Mouse (Mus musculus) right cerebral cortex, postnatal 36 days (tissue): ENCODE data around the gene Ermard.
"Not testable (repeated sequence)": the region's sequence is repeated elsewhere in the genome, so short reads cannot be mapped to it uniquely, and the experiment has no call there.

Experiments
- DNase-seq, 2 experiments: peaks; one replicate each; pipeline ENCODE4 v3.0.0; 2022; ENCODE audit warnings: low spot score in 2 of 2, mixed read lengths in 1 of 2

The Ermard gene

DNA sequence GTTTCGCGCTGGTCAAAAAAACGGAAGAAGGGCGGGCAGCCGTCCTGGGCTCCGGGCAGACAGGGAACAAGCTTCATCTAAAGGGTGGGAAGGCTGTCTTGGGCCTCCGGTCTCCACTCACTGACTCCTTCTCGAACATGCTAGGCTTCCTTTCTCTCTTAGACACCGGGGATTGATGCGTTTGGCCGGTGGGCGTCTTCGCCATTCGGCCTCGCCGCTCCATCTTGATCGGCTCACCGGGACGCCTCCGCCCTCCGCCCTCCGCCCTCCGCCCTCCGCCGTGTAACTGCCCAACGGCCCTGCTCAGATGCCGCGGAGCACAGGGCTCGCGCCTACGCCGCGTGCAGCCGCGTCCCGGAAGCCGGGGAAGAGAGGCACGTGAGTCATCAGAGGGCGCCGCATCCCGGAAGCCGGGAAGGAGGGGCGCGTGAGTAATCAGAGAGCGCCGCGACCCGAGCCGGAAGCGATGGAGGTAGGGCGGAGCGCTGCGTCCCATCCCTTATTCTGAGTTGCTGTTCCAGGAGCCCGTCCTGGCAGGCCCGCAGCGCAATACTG is at the start of gene Ermard, which contains the start of the genes Tcte3 and Gm3448:
Gene Ermard (plus strand): TSS at position 34 of the 555 bp plus-strand sequence.
Gene Tcte3 (minus strand): TSS at position 314 of the 555 bp plus-strand sequence.
Gene Gm3448 (minus strand): TSS at position 363 of the 555 bp plus-strand sequence.
- not testable (repeated sequence) for DNase-seq

DNA sequence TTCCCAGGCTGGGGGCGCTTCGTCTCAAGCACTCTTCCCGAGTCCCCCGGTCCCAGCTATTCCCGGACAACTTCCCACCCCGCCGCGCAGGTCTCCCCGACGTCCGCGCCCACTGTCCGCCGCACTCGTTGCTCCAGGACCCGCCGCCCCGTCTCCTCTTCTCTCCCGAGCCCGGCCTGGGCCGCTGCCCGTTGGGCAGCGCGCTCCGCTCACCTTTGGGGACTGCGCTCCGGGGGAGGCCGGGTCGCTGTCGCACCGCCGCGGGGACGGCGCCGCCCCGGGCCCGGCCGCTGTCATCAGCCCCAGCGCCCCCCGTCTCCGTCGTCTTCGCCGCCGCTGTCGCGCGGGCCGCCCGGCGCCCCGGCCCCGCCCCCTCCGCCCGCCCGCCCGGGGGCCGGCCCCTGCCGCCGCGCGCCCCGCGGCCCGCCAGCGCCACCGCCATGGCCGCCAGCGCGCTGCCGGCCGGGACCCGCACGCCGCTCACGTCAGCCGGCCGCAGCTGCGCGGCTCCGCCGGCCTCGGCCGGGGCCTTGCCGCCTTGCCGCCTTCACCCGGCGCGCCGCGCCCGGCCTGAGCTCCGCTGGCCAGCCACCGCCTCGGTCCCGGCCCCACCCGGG is 48.4 kb upstream of the Ermard start:
- not testable (repeated sequence) for DNase-seq

GRCm38 (mm10) chr17:14993139-14993832 is 47.7 kb upstream of the Ermard start:
- not testable (repeated sequence) for DNase-seq

DNA sequence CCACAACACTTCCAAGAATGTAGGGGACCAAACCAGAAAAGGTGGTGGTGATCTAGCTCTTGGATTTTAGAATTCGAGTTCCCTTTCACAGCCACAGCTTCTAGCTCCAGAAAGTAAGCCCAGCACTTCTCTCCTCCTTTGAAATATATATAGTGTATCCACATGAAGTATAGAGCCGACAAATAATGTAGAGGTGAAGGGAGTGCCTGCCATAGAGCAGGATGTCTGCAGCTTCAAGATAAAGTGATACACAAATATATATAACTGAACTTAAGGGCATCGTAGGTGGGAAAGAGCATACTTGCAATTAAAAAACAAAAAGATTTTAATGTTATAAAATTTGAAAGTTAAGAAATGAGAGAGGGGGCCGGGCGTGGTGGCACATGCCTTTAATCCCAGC is 46.9 kb upstream of the Ermard start:
- DNase-seq: not testable (repeated sequence)

DNA sequence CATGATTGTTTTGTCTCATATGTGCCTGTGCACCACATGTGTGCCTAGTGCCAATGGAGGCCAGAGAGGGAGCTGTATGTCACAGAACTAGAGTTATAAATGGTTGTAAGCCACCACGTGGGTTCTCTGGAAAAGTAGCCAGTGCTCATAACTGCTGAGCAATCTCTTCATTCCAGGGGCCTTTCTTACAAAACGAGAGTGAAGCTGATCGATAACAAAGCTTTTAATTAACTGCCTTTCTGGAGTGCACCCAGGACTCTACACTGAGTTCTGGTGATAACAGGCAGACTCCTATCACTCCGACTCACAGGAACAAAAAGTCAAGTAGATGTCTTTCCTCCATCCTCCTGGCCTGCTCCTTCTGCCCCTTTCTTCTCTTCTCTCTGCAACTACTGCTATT is 41.0 kb upstream of the Ermard start:
- DNase-seq: not testable (repeated sequence)

DNA sequence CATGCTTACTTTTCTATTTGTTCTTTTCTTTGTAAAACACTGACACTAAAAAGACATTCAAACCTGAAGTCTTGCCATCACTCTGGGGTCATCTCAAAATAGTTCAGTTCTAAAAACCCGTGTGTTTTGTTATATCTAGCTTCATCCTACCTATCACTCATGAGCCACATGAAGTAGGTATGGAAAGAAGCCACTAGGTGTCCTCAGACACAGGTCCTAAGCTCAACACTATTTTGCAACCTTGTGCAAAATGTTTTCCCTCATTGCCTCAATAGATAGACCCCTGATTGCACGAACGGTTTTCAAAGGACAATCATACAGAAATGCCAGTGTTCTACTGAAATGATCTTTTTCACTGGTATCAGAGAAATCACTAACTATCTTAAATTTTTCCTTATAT is 31.9 kb upstream of the Ermard start:
- not testable (repeated sequence) for DNase-seq

DNA sequence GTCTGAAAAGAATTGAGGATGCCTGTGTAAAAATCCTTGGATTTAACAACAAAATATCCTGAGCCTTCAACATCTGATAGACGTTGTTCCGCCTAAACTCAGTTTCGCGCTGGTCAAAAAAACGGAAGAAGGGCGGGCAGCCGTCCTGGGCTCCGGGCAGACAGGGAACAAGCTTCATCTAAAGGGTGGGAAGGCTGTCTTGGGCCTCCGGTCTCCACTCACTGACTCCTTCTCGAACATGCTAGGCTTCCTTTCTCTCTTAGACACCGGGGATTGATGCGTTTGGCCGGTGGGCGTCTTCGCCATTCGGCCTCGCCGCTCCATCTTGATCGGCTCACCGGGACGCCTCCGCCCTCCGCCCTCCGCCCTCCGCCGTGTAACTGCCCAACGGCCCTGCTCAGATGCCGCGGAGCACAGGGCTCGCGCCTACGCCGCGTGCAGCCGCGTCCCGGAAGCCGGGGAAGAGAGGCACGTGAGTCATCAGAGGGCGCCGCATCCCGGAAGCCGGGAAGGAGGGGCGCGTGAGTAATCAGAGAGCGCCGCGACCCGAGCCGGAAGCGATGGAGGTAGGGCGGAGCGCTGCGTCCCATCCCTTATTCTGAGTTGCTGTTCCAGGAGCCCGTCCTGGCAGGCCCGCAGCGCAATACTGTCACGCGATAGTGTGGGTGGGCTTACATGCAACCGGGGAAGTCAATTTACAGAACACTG is 31.1 kb upstream of the Ermard start, which contains the start of gene Gm3435:
Gene Gm3435 (plus strand): TSS at position 471 of the 708 bp plus-strand sequence.
- DNase-seq: not testable (repeated sequence)

DNA sequence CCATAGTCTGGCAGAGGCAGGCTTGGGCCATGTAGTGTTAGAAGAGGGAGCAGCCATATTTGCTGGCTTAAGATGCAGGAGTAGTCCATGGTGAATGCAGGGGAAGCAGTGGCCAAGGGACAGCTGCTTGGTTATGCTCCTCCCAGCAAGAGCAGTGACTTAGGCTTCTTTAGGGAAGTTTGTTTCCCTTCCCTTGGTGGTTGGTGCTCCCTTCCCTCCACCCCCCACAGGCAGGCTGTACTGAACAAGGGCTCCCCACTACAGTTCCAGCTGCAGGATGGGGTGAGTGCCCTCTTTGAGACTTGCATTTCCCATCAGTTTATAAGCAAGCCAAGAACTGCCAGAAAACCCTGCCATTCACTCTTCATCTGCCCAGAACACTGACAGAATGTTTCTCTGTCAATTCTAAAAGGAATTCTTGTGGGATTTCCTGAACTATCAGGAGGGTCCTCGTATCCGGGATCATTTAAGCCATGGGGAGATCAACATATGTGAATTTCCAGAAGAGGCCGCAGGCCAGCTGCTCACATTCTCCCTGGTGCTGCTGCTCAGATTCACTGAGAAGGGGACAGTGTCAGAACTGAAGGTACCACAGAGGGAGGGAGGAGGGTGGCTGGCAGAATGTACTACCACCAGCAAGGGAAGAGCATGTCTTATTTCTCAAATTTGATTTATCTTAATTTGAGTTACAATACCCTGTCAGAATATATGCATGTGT is 19.3 kb upstream of the Ermard start:
- DNase-seq: peak; percentile 4 to 12

DNA sequence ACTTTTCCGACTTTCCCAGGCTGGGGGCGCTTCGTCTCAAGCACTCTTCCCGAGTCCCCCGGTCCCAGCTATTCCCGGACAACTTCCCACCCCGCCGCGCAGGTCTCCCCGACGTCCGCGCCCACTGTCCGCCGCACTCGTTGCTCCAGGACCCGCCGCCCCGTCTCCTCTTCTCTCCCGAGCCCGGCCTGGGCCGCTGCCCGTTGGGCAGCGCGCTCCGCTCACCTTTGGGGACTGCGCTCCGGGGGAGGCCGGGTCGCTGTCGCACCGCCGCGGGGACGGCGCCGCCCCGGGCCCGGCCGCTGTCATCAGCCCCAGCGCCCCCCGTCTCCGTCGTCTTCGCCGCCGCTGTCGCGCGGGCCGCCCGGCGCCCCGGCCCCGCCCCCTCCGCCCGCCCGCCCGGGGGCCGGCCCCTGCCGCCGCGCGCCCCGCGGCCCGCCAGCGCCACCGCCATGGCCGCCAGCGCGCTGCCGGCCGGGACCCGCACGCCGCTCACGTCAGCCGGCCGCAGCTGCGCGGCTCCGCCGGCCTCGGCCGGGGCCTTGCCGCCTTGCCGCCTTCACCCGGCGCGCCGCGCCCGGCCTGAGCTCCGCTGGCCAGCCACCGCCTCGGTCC is 17.0 kb upstream of the Ermard start:
- not testable (repeated sequence) for DNase-seq

GRCm38 (mm10) chr17:15024502-15025193 is 16.4 kb upstream of the Ermard start:
- DNase-seq: not testable (repeated sequence)

- DNase-seq: not testable (repeated sequence)
These were observed 15.5 kb upstream of the Ermard start for GRCm38 (mm10) chr17:15025513-15025912.

- not testable (repeated sequence) for DNase-seq
These were observed 9.6 kb upstream of the Ermard start for GRCm38 (mm10) chr17:15031414-15031813.

DNA sequence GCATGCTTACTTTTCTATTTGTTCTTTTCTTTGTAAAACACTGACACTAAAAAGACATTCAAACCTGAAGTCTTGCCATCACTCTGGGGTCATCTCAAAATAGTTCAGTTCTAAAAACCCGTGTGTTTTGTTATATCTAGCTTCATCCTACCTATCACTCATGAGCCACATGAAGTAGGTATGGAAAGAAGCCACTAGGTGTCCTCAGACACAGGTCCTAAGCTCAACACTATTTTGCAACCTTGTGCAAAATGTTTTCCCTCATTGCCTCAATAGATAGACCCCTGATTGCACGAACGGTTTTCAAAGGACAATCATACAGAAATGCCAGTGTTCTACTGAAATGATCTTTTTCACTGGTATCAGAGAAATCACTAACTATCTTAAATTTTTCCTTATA is 553 bp upstream of the Ermard start:
- DNase-seq: not testable (repeated sequence)

DNA sequence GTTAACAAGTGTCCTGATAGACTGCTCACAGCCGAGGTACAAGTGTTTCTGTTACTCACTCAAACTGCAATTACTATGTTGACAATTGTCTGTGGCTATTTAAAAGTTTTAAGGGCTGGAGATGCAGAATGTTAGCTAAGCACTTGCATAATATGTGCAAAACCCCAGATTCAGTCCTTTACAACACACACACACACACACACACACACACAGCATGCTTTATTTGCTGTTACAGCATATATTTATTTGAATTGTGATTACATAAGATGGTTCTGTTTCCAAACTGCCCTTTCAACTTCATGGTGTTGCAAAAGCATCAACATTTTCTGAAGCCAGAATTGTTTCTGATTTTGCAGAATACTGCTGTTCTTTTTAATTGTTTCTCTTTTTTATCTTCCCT is 9.3 kb downstream of the Ermard start:
- DNase-seq: not testable (repeated sequence)

DNA sequence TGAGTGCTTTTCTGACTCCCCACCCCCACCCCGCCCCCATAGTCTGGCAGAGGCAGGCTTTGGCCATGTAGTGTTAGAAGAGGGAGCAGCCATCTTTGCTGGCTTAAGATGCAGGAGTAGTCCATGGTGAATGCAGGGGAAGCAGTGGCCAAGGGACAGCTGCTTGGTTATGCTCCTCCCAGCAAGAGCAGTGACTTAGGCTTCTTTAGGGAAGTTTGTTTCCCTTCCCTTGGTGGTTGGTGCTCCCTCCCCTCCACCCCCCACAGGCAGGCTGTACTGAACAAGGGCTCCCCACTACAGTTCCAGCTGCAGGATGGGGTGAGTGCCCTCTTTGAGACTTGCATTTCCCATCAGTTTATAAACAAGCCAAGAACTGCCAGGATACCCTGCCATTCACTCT is 11.8 kb downstream of the Ermard start:
- DNase-seq: not testable (repeated sequence)

DNA sequence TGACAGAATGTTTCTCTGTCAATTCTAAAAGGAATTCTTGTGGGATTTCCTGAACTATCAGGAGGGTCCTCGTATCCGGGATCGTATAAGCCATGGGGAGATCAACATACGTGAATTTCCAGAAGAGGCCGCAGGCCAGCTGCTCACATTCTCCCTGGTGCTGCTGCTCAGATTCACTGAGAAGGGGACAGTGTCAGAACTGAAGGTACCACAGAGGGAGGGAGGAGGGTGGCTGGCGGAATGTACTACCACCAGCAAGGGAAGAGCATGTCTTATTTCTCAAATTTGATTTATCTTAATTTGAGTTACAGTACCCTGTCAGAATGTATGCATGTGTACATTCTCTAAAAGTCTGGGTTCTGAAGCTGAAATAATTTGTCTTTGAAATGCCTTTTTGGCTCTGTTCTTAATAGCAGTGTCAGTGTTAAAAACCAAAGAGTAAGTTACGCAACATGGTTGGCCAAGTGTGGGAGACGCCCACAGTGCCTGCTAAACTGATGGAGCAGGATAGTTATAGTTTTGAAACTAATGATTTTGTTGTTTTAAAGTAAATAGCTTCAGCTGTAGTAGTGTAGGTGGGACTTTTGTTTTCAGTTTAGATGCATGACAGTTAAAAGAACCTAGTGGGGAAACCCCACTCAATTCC is 12.3 kb downstream of the Ermard start:
- not testable (repeated sequence) for DNase-seq

- not testable (repeated sequence) for DNase-seq
These were observed 12.8 kb downstream of the Ermard start for GRCm38 (mm10) chr17:15053829-15054200.

GRCm38 (mm10) chr17:15055925-15056324 is 14.9 kb downstream of the Ermard start:
- peak in 1 of 2 experiments; percentile 30 for DNase-seq

DNA sequence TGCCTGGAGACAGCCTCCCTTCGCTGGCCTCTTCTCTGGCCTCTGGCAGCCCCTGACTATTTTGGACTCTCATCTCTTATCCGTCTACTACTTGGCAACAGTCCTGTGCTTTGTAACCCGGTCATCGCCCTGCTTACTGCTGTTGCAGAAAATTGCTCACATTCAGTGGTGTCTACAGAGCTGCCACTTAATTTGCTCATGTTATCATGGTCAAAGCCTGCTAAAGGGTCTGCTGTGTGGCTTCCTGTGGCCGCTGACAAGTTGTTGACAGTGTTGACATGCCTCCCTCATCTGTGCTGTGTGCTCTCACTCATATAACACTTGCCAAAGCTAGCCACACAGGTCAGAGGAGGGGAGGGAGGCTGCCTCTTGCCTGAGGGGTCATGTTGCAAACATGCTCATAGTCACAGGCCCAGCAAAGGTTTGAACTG is 17.2 kb downstream of the Ermard start:
- no peak for DNase-seq

GRCm38 (mm10) chr17:15059646-15060045 is 18.6 kb downstream of the Ermard start:
- DNase-seq: no peak
